9 mouse cellular contexts compared by ENCODE assay signal in genomic region chr19:6858031-6858430, GRCm38 (mm10). TPM values are rescaled to one million over a fixed set of nuclear protein-coding genes. Genes with fewer than 3 reads are reported as not detected.
DNase-seq lines count a peak whose midpoint lies in the region; ATAC-seq and TF ChIP-seq lines count a peak whose summit lies in the region.
"Had no signal": no experiment of that assay in that cellular context is flagged by ENCODE, and none has a peak within 500 bp of the region (broad histone marks: within the 10 kb centered on the region; RNA-seq: fewer than 3 reads in every experiment).

Ccdc88b (minus strand) TSS chr19:6858211.

- no peak for DNase-seq in testis, postnatal 10 days (ENCODE audit: low spot score)
- DNase-seq in right cerebral cortex, adult 2 months (ENCODE audit: low spot score in 2 of 2) = no peak
- no peak for DNase-seq in left cerebral cortex, postnatal 14 days (ENCODE audit: low spot score in 2 of 2)
- DNase-seq: kidney, adult 2 months had no signal

- intact Hi-C loops in left cerebral cortex, postnatal 14 days (cut with DNase I) = loop anchor here (5.0 kb wide), 2 partner anchors 49 to 366 kb away; partner anchors contain the start of gene Trmt112

- no peak for TF ChIP-seq CTCF in testis, adult 2 months (IDR thresholded peaks at IDR 0.05; ENCODE audit: control insufficient read depth, insufficient read depth, insufficient replicate concordance, low read depth, low read length)

- H3K4me2 ChIP-seq in neural tube, embryonic 15.5 days = no peak within 1 kb of the TSS
- H3K4me2 ChIP-seq: forebrain, embryonic 13.5 days had no signal

- no peaks in the 10 kb centered on the region; the same call in 1 of the 2 replicates for H3K27me3 ChIP-seq in testis, adult 2 months (ENCODE audit: control insufficient read depth, insufficient read depth, low read length)
- H3K27me3 ChIP-seq in neural tube, embryonic 15.5 days (replicated peaks) = peaks cover 17% of the 10 kb centered on the region

- no peak within 1 kb of the TSS for H3K9ac ChIP-seq in neural tube, embryonic 15.5 days (replicated peaks)
- H3K9ac ChIP-seq: forebrain, embryonic 13.5 days had no signal

- no peak within 1 kb of the TSS for H3K4me3 ChIP-seq in testis, adult 2 months (ENCODE audit: control insufficient read depth, low read depth, low read length)
- no peak within 1 kb of the TSS for H3K4me3 ChIP-seq in neural tube, embryonic 15.5 days (replicated peaks)
- H3K4me3 ChIP-seq: forebrain, embryonic 13.5 days had no signal

- 81% methylated on average over 7 of the region's 7 CpGs for WGBS in neural tube, embryonic 15.5 days

- H3K9me3 ChIP-seq in neural tube, embryonic 15.5 days (replicated peaks) = no peaks in the 10 kb centered on the region
- H3K9me3 ChIP-seq: forebrain, embryonic 13.5 days had no signal

- peak; percentile 84 to 86 for ATAC-seq in hematopoietic stem cell, adult 5-6 weeks (replicated peaks in 1 of 2; ENCODE audit: insufficient read depth in 1 of 2, low FRiP score in 2 of 2, low TSS enrichment in 1 of 2, low read depth in 1 of 2, poor library complexity in 2 of 2, severe bottlenecking in 2 of 2)
- ATAC-seq in monocyte, adult 5-6 weeks (replicated peaks; ENCODE audit: insufficient number of reproducible peaks, low FRiP score, low TSS enrichment, poor library complexity, severe bottlenecking) = peak; percentile 77
- ATAC-seq in neural tube, embryonic 15.5 days (ENCODE audit: low FRiP score) = no peak
- ATAC-seq: forebrain, embryonic 13.5 days had no signal

- peaks cover 19% of the 10 kb centered on the region for H3K4me1 ChIP-seq in testis, adult 2 months (ENCODE audit: control insufficient read depth, insufficient read depth, low read length)
- peaks cover 12% of the 10 kb centered on the region for H3K4me1 ChIP-seq in neural tube, embryonic 15.5 days

- no peaks in the 10 kb centered on the region for H3K36me3 ChIP-seq in testis, adult 2 months (ENCODE audit: control insufficient read depth, insufficient read depth, low read length)
- H3K36me3 ChIP-seq in neural tube, embryonic 15.5 days = no peaks in the 10 kb centered on the region

- TF ChIP-seq POLR2A in testis, adult 2 months (IDR thresholded peaks at IDR 0.05; ENCODE audit: control insufficient read depth, low read depth, low read length) = no peak

- H3K27ac ChIP-seq in testis, adult 2 months (ENCODE audit: control insufficient read depth, insufficient read depth, low read depth, low read length) = no peak within 1 kb of the TSS
- no peak within 1 kb of the TSS for H3K27ac ChIP-seq in neural tube, embryonic 15.5 days (replicated peaks)
- H3K27ac ChIP-seq: forebrain, embryonic 13.5 days had no signal

RNA-seq across cellular contexts. Expression of gene Ccdc88b, which starts in this region (rescaled TPM):
- 33.5 and 39.8 TPM in 2 replicates for polyA plus RNA-seq in testis, adult 2 months (2012; rRNA removed)
- 28.1 and 31.2 TPM in 2 replicates for total RNA-seq in hematopoietic stem cell, adult 5-6 weeks (2017)
- 92.9 to 171 TPM (median 102 TPM) in 3 replicates for total RNA-seq in monocyte, adult 5-6 weeks (2017)
- 1 to 10 TPM; 2.6 to 3.4 TPM for total RNA-seq in left cerebral cortex, postnatal 14 days (2021)
- 0.92 and 1.8 TPM in 2 replicates for polyA plus RNA-seq in neural tube, embryonic 15.5 days (2015; fragmentation: Nextera tagmentation; extraction: Ambion mirVana)

Comparison
In these comparisons a context has a peak if more than half of its experiments do, and no peak if none do; other contexts are left out.
1. RNA of gene Ccdc88b (polyA plus RNA-seq): 33.5 to 39.8 TPM in testis, adult 2 months; 0.92 to 1.8 TPM in neural tube, embryonic 15.5 days; every median in the first group is over 10 times any median in the second.